Mouse (Mus musculus): ENCODE results near the gene Fam189a2.
A peak's percentile ranks its signal among the peaks of the same experiment; 100 is the strongest.

Fam189a2 gene

GRCm38 (mm10) chr19:24030871-24031556 lies at the start of gene Fam189a2:
TSS of gene Fam189a2 (minus strand) at chr19:24031019.
- DNase-seq (ENCODE audit: low spot score): peak; percentile 54

DNA sequence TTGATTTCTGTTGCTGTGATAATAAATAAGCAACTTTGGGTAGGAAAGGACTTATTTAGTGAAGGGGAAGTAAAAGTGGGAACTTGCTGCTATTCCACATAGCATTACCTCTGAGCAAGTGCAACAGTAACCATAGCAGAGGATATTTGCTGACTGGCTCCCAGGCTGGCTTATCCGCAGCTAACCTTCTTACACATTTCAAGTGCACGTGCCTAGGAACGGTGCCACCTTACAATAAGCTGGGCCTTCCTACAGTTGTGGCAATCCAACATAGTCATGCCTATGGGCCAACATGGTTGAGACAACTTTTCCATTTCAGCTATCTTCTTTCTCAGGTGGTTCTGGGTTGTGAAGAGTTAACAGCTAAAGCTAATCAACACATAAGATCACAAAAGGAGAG lies 46.8 kb upstream of the Fam189a2 start:
- no peak for DNase-seq (ENCODE audit: low spot score)

DNA sequence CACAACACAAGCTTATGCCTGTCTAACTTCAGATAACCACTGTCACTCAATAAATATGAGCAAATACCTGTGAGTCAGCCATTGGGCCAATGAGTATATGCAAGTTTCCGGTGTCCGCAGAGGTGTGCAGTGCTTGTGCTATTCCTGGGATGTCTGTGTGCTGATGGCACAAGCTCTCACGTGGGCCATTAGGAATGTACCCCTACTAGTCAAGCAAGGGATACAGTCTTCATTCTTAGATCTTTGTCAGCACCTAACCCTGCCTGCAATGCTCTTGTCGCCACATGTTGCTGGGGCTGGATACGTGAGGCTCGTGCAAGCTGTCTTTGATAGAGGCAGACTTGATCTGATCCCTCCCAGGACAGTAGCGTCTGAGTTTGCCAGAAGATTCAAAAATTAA lies 45.7 kb upstream of the Fam189a2 start:
- no peak for DNase-seq (ENCODE audit: low spot score)

- no peak for DNase-seq (ENCODE audit: low spot score)
Measured at GRCm38 (mm10) chr19:24075927-24076326, 45.1 kb upstream of the Fam189a2 start.

GRCm38 (mm10) chr19:24073155-24073554 lies 42.3 kb upstream of the Fam189a2 start:
- no peak for DNase-seq (ENCODE audit: low spot score)

DNA sequence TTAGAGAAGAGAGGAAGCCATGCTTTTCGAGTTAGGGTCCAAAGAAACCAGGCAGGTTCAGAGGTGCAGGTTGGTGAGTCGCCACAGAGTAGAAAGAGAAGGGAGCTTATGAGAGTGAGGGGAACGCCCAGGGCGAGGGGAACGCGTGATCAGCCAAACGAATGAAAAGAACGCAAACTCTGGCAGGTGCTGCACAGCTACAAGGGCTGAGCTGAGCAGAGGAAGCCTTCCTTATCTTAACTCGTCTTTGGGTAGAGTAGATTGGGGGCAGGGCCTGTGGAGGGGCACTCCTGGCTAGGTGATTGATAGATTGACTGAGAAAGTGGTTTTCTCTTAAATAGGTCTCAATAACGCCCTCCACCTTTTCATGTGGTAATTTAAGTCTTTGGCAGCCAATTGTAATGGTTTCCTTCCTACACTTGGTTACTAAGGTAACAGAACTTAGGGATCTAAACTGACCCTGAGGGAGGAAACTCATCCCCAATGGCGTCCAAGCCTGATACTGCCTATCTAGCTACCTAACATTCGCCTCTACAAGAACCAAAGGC lies 33.6 kb upstream of the Fam189a2 start:
- no peak for DNase-seq (ENCODE audit: low spot score)

DNA sequence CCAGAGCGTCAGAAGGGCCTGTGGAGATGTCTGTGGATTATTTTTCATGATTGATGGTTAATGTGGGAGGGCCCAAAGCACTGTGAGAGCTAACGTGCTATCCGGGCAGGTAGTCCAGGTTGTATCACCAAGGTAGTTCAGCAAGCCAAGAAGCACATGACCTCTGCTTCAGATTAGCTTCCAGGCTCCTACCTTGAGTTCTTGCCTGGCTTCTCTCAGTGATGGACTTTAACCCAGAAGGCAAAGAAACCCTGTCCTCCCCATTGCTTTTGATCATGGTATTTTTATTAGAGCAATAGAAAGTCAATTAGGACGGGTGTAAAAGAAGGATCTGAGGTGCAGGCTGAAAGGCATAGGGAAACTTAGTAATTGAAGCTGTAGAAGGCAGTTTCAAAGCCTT lies 32.8 kb upstream of the Fam189a2 start:
- DNase-seq (ENCODE audit: low spot score): no peak

- peak; percentile 4 for DNase-seq (ENCODE audit: low spot score)
Measured at GRCm38 (mm10) chr19:24058851-24059250, 28.0 kb upstream of the Fam189a2 start.

GRCm38 (mm10) chr19:24058021-24058420 lies 27.2 kb upstream of the Fam189a2 start:
- no peak for DNase-seq (ENCODE audit: low spot score)

DNA sequence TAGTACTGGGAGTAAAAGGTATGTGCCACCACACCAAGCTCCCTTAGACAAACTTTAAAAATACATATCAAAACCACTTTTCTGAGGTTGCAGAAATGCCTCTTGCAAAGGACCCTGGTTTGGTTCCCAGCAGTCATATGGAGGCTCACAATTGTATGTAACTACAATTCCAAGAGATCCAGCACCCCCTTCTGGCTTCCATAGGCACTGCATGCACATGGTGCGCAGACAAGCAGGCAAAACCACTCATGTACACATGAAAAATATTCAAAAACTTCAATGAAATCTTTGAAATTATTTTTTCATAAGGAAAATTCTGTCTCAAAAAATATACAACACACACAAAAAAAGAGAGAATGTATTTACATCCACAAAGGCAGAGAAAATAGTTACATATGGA lies 26.1 kb upstream of the Fam189a2 start:
- DNase-seq (ENCODE audit: low spot score): no peak

DNA sequence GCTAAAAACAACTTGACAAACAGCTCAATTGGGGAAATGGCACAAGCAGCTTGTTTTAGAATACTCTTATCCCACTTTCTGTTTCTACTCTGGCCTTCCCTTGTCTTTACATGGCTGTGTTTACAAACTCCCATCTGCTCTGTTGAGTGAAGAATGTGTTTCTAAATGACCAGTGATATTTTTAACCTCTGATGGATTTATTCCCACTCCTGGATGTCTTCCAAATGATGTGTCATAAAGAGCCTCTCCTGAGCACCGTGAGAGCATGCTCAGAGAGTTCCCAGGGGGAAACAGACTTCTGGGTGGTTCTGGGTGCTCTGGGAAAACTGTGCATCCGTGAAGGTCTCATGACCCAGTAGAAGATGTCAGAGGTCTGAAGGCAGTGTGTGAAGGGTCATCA lies 24.1 kb upstream of the Fam189a2 start:
- DNase-seq (ENCODE audit: low spot score): no peak

- DNase-seq (ENCODE audit: low spot score): no peak
Measured at GRCm38 (mm10) chr19:24054265-24054664, 23.4 kb upstream of the Fam189a2 start.

DNA sequence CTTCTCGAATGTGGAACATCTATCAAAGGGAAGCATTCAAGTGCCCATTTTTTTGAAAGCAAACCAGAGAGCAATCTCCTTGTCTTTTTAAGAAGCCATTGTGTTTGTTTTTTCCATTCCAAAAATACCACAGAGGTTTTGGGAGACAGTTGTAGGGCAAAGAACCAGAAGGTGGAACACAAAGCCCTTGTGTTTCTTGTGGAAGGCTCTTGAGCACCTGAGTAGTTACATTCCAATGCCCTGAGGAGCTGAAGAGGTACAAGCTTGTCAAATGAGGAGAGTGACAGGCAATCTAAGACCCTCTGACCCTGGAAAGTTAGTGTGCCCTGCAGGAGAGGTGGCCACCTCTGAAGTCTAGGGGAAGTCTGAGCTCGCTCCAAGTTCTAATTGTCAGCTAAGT lies 19.7 kb upstream of the Fam189a2 start:
- no peak for DNase-seq (ENCODE audit: low spot score)

- no peak for DNase-seq (ENCODE audit: low spot score)
Measured at GRCm38 (mm10) chr19:24049329-24049728, 18.5 kb upstream of the Fam189a2 start.

DNA sequence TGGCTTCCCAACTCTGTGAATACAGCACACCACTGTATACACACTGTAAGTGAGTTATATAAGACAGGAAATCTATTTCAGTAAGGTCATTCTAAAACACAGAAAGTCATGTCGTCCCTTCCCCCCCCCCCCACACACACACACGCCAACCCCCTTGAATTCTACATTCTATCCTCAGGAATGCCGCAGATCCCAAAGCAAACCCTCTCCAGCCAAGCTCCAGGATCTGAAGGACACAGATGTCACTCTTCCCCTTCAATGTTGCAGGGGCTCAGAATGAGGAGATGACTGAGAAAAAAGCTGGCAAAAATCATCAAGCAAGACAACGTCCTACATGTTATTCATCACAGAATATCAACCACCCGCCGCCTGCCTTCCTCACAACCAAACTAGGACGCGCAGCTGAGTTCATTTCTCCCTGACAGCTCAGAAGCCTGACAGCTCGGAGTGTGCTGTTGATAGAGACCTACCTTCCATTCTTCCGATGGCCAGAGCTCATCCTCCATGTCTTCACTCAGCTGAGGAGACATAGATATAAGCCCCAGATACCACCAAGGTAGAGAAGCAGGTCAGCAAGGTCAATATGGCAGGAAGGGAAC lies 15.7 kb upstream of the Fam189a2 start:
- DNase-seq (ENCODE audit: low spot score): no peak

DNA sequence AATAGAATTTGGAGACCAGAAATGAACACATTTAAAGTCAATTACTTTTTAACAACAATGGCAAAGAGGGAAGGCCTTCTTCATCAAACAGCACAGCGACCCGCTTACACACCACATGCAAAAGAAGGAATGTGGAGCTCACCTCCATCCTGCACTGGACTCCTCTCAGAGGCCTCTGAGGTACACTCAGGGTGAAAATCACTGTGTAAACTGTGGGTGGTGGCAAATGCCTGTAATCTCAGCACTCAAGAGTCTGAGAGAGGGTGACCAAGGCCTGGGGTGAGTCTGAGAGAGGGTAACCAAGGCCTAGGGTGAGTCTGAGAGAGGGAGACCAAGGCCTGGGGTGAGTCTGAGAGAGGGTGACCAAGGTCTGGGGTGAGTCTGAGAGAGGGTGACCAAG lies 11.6 kb upstream of the Fam189a2 start:
- DNase-seq (ENCODE audit: low spot score): no peak

GRCm38 (mm10) chr19:24039061-24039853 lies 8.4 kb upstream of the Fam189a2 start:
- DNase-seq (ENCODE audit: low spot score): no peak

DNA sequence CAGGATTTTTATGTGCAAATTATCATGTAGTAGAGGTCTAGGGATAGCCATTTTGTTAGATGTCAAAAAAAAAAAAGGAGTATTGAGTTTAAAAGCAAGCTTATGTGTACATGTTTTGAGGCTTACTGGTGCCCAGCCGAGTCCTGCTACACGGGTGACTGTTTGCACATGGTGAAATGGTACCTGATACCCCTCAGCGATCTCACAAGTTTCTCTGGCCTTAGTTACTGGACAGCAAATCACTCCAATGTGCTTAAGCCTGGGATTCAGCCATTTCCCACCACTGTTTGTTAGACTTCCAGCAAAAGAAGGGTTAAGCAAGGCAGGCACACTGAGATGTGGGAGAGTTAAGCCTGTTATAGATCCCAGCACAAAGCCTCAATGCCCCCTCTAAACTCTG lies 3.5 kb upstream of the Fam189a2 start:
- DNase-seq (ENCODE audit: low spot score): no peak

GRCm38 (mm10) chr19:24032654-24033236 lies 1.9 kb upstream of the Fam189a2 start:
- DNase-seq (ENCODE audit: low spot score): no peak

- DNase-seq (ENCODE audit: low spot score): peak; percentile 40
Measured at GRCm38 (mm10) chr19:24030511-24030870, 328 bp downstream of the Fam189a2 start.

- DNase-seq (ENCODE audit: low spot score): no peak
Measured at GRCm38 (mm10) chr19:24029616-24030510, 956 bp downstream of the Fam189a2 start.

- no peak for DNase-seq (ENCODE audit: low spot score)
Measured at GRCm38 (mm10) chr19:24025876-24026275, 4.9 kb downstream of the Fam189a2 start.

Measured in embryo, embryonic 10.5 days (tissue).